Mouse (Mus musculus) regulatory T cell (primary cell): ENCODE data around the gene Pdzd3.
"Not testable (repeated sequence)": the region's sequence is repeated elsewhere in the genome, so short reads cannot be mapped to it uniquely, and the experiment has no call there.

Experiments
- in situ Hi-C: fragments of 300-600 bp; cut with MboI, MseI; formaldehyde crosslinking; loops from one replicate; pipeline ENCODE4 v1.15.1; 2025; ENCODE audit warnings: high pct_unique_total_duplicates

Pdzd3 gene

DNA sequence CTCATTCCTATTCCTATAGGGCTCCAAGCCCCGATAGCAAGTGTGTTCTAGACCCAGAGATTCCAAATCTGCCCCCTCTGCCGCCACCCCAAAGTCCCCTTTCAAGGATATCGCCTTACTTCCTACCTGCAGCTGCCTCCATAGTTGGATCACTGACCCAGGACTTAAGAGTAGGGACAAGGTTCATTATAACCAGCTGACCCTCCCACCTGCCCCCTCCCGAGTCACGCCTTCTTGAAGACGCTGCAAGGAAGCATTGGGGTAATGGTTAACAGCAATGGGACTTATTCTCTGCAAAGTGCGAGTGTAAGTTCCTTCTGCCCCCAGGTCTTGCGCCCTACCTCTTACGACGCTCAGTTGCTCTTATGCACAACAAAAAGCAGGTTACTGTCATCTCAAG, at the start of gene Pdzd3:
Gene Pdzd3, minus strand, starts transcription at position 158 of the 400 bp plus-strand sequence.
- in situ Hi-C loops, result loop anchor here (25.0 kb wide), 1 partner anchor 489 kb away; no protein-coding TSS in a partner anchor

DNA sequence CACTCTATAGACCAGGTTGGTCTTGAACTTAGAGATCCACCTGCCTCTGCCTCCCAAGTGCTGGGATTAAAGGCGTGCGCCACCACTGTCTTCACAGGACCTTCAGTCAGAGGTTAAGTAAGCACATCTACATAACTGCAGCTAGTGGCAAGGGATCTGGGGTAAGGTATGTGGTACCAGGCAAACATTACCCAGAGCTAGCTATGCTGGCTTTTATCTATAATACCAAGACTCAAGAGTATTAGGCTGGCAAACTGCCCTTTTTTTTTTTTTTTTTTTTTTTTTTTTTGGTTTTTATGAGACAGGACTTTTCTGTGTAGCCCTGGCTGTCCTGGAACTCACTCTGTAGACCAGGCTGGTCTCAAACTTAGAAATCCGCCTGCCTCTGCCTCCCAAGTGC, 48.7 kb upstream of the Pdzd3 start:
- in situ Hi-C loops, result not testable (repeated sequence)

DNA sequence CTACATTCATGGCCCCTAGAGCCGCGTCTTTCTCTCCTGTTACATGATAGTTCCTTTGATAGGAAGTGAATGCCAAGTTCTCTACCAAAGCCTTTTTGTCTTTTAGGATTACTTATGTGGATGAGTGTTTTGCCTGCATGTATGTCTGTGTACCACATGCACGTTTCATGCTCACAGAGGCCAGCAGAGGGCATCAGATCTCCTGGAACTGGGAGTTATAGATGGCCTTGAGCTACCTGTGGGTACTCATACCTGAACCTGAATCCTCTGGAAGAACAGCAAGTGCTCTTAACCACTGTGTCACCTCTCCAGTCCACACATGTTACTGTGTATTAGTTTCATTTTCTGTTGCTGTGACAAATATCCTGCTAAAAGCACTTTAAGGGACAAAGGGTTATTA, 41.2 kb upstream of the Pdzd3 start:
- in situ Hi-C loops, result no loop called here

GRCm38 (mm10) chr9:44288959-44289291, 37.7 kb upstream of the Pdzd3 start:
- in situ Hi-C loops, result no loop called here

GRCm38 (mm10) chr9:44288076-44288958, 37.0 kb upstream of the Pdzd3 start, which contains the start of gene Abcg4:
Gene Abcg4, minus strand, starts transcription at chr9:44288615.
- in situ Hi-C loops, result no loop called here

DNA sequence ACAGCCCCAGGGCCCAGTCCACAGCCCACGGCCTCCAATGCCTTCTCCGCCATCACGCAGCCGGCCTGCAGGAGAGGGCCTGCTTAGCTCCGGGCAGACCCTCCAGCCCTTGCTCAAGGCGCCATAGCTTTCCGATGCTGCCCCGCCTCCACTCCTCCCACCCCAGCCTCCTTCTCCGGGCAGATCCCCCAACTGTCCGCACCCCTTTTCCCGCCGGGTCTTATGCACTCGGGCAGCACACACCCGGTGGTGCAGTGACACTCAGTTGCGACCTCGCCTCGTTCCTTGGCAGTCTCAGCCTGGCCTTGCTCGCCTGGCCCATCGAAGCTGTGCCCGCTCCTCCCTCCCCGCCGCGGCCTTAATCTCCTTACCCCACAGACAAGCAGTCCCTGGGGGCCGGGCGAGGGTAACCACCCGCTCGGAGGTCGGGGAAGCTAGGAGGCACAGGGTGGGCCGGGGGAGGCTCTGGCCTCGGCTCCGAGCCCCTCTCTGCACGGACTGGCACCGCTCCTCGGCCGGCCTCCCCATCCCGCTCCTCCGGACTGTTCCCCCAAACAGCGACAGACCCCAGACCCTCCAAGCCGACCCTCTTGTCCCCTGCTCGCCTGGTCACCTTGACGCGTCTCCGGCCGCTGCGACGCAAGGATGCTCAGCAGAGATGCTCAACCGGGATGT, 36.3 kb upstream of the Pdzd3 start:
- in situ Hi-C loops, result no loop called here

- in situ Hi-C loops, result no loop called here
These were observed 35.7 kb upstream of the Pdzd3 start for GRCm38 (mm10) chr9:44287003-44287400.

GRCm38 (mm10) chr9:44286256-44286850, 35.1 kb upstream of the Pdzd3 start:
- in situ Hi-C loops, result no loop called here

- in situ Hi-C loops, result no loop called here
These were observed 31.9 kb upstream of the Pdzd3 start for GRCm38 (mm10) chr9:44283183-44283582.

- in situ Hi-C loops, result loop anchor here (25.0 kb wide), 1 partner anchor 508 kb away; no protein-coding TSS in a partner anchor
These were observed 18.7 kb upstream of the Pdzd3 start for GRCm38 (mm10) chr9:44269973-44270372.

GRCm38 (mm10) chr9:44269077-44269476, 17.8 kb upstream of the Pdzd3 start:
- in situ Hi-C loops, result loop anchor here (25.0 kb wide), 1 partner anchor 507 kb away; no protein-coding TSS in a partner anchor

DNA sequence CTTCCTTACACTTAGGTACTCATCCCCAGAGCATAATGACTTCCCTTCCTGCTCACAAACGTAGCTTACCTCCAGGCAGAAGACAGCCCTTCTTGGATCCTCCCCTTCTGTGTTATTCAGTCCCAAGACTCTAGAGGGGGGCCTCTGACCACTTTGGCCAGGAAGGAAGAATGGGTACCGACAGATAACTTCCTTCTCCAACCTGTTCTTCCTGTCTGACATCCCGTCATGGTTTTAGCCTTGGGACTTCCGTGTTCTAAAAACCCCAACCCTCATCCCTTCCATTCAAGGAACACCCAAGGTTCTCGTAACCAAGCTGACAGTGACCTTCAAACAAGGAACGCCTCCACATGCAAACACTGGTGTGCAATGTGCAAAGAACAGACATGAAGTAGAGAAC, 17.2 kb upstream of the Pdzd3 start, which contains the start of gene Nlrx1:
Gene Nlrx1, minus strand, starts transcription at position 168 of the 400 bp plus-strand sequence.
- in situ Hi-C loops, result loop anchor here (25.0 kb wide), 1 partner anchor 506 kb away; no protein-coding TSS in a partner anchor

- in situ Hi-C loops, result loop anchor here (25.0 kb wide), 1 partner anchor 506 kb away; no protein-coding TSS in a partner anchor
These were observed 16.7 kb upstream of the Pdzd3 start for GRCm38 (mm10) chr9:44268027-44268360.

DNA sequence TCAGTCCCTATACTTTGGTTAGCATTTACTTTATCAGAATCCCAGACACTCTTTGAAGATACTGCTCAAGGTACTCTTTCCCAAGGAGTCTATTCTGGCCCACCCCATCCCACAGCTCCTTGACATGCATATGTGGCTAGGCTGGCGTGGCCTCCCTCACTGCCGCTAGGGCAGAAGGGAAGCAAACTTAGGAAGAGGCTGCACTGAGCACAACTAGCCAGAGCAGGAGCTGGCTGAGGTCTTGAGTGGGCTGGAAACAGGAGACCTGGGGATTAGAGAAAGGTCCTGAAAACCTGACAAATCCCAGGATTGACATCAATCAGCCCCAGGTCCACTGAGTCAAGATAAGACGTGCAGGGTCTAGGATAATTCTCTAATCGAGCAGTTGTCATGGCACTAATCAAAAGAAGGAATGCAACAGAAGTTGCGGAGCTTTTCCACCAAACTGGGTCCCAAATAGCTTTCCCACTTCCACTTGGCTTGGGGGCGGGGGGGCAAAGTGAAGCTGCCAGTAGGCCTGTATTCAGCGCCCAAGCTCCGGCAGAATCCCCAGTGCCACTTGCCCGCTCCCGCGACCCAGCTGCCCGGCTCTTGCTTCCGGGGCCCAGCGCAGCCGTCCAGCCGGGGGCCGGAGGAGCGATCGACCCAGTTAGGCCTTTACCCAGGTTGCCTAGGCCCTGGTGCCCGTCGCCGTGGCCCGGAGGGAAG, 16.2 kb upstream of the Pdzd3 start:
- in situ Hi-C loops, result loop anchor here (25.0 kb wide), 1 partner anchor 505 kb away; no protein-coding TSS in a partner anchor

DNA sequence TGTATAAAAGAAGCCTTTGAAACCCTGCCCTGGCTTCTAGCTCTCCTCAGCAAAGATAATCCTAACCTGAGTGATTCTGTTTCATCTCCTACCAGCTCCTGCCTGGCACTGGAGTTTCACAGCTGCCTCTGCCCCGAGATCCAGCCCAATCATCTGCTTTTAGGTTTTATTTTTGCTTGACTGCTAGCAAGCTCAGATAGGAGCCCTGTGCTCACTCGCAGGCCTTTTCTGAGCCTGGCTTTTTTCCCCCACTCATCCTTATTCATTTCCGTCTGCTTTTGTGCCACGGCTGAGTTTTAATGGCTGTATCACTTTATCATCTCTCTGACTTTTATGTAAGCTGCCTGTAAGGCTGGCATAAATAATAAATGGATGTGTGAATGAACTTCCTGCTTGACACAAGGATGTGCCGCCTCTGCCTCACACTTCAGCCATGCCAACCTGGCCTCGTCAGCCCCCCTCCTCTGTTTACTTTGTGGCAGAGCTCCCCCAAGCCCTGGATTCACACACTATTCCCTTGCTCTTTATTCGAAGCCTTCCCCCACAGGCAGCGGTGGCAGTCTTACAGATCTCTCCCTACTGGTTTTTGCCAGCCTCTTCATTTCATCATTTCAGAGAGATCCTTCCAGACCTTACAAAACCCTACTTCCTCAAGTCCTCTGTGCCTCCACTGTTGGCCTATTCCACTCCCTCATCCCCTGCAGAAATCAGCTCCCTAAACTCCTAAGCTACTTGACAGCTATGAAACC, 15.4 kb upstream of the Pdzd3 start:
- in situ Hi-C loops, result loop anchor here (25.0 kb wide), 1 partner anchor 504 kb away; no protein-coding TSS in a partner anchor

DNA sequence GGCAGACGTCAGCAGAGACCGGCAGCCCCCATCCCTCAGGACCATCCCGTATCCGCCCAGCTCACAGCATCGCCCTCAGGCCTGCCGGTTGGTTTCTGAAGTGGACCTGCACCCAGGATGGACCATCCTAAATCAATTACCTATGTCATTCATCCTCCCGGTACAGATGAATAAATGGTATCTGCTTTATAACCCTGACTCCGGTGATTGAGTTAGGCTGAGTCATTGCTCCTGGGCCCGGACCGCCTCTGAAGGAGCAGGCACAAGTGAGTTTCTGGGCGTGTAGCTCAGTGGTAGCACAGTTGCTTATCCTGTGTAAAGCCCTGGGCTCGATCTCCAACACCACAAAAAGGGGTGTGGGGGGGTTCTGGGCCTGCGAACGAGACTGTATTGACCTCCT, 10.1 kb upstream of the Pdzd3 start:
- in situ Hi-C loops, result loop anchor here (25.0 kb wide), 1 partner anchor 499 kb away; no protein-coding TSS in a partner anchor

DNA sequence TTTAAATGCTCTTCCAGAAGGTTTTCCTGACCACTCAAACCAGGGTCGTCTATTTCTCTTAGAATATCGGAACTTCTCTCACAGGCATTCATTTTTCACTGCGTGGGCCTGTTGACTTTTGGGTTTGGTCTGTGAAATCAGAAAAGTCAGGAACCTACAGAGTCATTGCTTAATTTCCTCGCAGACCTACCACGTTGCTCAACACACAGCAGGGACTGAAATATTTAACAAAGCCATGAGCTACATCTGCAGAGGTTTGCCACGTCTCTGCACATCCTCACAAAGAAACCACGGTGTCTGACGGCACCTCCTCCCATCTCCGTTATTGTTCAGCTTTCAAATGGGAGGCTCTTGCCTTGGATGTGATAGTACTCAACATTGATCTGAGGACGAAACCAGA, 7.7 kb upstream of the Pdzd3 start:
- in situ Hi-C loops, result loop anchor here (25.0 kb wide), 1 partner anchor 497 kb away; no protein-coding TSS in a partner anchor

- in situ Hi-C loops, result loop anchor here (25.0 kb wide), 1 partner anchor 494 kb away; no protein-coding TSS in a partner anchor
These were observed 4.9 kb upstream of the Pdzd3 start for GRCm38 (mm10) chr9:44256213-44256612.

- in situ Hi-C loops, result loop anchor here (25.0 kb wide), 1 partner anchor 493 kb away; no protein-coding TSS in a partner anchor
These were observed 3.9 kb upstream of the Pdzd3 start for GRCm38 (mm10) chr9:44255136-44255521.

GRCm38 (mm10) chr9:44254508-44255135, 3.4 kb upstream of the Pdzd3 start:
- in situ Hi-C loops, result loop anchor here (25.0 kb wide), 1 partner anchor 492 kb away; no protein-coding TSS in a partner anchor
